In genomic region chr8:53695323-53695722, GRCm38 (mm10) we compare ENCODE assay signal across 16 mouse cellular contexts.
"Had no signal": no experiment of that assay in that cellular context is flagged by ENCODE, and none has a peak within 500 bp of the region (broad histone marks: within the 10 kb centered on the region; RNA-seq: fewer than 3 reads in every experiment).

No protein-coding gene starts in this region.

- ATAC-seq: lung, postnatal 0 days had no signal

- H3K4me3 ChIP-seq: layer of hippocampus, adult 2 months; limb, embryonic 10.5 days; liver, embryonic 15.5 days; neural tube, embryonic 12.5 days; stomach, embryonic 15.5 days had no signal

- DNase-seq: kidney, postnatal 10 days; kidney, postnatal 4 days; lung, adult 2 months; lung, postnatal 36 days; midbrain, embryonic 14.5 days; retina, postnatal 1 day; right cerebral cortex, postnatal 4 days; spleen, adult 18-20 months; thymus, postnatal 36 days had no signal

- H3K9me3 ChIP-seq: limb, embryonic 10.5 days; liver, embryonic 15.5 days; neural tube, embryonic 12.5 days; stomach, embryonic 15.5 days had no signal

- H3K27ac ChIP-seq: layer of hippocampus, adult 2 months; limb, embryonic 10.5 days; liver, embryonic 15.5 days; neural tube, embryonic 12.5 days; stomach, embryonic 15.5 days had no signal

- H3K27me3 ChIP-seq: liver, embryonic 15.5 days; neural tube, embryonic 12.5 days; stomach, embryonic 15.5 days had no signal

- H3K9ac ChIP-seq: liver, embryonic 15.5 days; neural tube, embryonic 12.5 days; stomach, embryonic 15.5 days had no signal

- H3K4me1 ChIP-seq: limb, embryonic 10.5 days; liver, embryonic 15.5 days; neural tube, embryonic 12.5 days; stomach, embryonic 15.5 days had no signal

- H3K36me3 ChIP-seq: limb, embryonic 10.5 days; liver, embryonic 15.5 days; neural tube, embryonic 12.5 days; stomach, embryonic 15.5 days had no signal

- H3K4me2 ChIP-seq: liver, embryonic 11.5 days; liver, embryonic 15.5 days; neural tube, embryonic 12.5 days; stomach, embryonic 15.5 days had no signal
